Mouse (Mus musculus) hindbrain, embryonic 15.5 days (tissue): Measurements from ENCODE around the gene Hsd17b6. TPM values are rescaled to one million over a fixed set of nuclear protein-coding genes. Genes with fewer than 3 reads are reported as not detected.

Experiments used
- ATAC-seq: fragments of 200-750 bp; cut with Nextera tagmentation; 2 replicates; pipeline ENCODE4 v1.8.0; 2017; ENCODE audit warnings: low read depth, moderate number of reproducible peaks, moderate TSS enrichment; ENCODE audit not compliant: low FRiP score
- H3K27ac ChIP-seq: fragments of 300-500 bp; sonication (generic); replicated peaks from 2 replicates; pipeline ENCODE4 v1.5.1; 2015; ENCODE audit warnings: mild to moderate bottlenecking, inconsistent platforms
- H3K27me3 ChIP-seq: fragments of 300-500 bp; sonication (generic); 2 replicates; pipeline ENCODE4 v1.6.1; 2015; ENCODE audit warnings: control low read depth, inconsistent platforms
- H3K36me3 ChIP-seq: fragments of 300-500 bp; sonication (generic); 2 replicates; pipeline ENCODE4 v1.6.1; 2015; ENCODE audit warnings: control low read depth, inconsistent platforms
- H3K4me1 ChIP-seq: fragments of 300-500 bp; sonication (generic); replicated peaks from 2 replicates; pipeline ENCODE4 v1.6.1; 2015; ENCODE audit warnings: control low read depth, inconsistent platforms
- H3K4me2 ChIP-seq: fragments of 300-500 bp; sonication (generic); 2 replicates; pipeline ENCODE4 v1.6.1; 2015; ENCODE audit warnings: moderate library complexity, mild to moderate bottlenecking, inconsistent platforms
- H3K4me3 ChIP-seq: fragments of 300-500 bp; sonication (generic); 2 replicates; pipeline ENCODE4 v1.5.1; 2015; ENCODE audit warnings: mild to moderate bottlenecking, inconsistent platforms
- H3K9ac ChIP-seq: fragments of 300-500 bp; sonication (generic); 2 replicates; pipeline ENCODE4 v1.6.1; 2015; ENCODE audit warnings: inconsistent platforms
- H3K9me3 ChIP-seq: fragments of 300-500 bp; sonication (generic); 2 replicates; pipeline ENCODE4 v1.6.1; 2016; ENCODE audit warnings: control low read depth, inconsistent platforms
- WGBS: fragments of 180-500 bp; shearing (Covaris S2); methylation state at CpG from one replicate; pipeline ENCODE4 v1.1.7; 2015; 5-methylcytosine and 5-hydroxymethylcytosine counted together
- polyA plus RNA-seq: library from polyadenylated mRNA; unstranded; fragments of >200 nt; fragmentation: Nextera tagmentation; extraction: Ambion mirVana; gene quantifications from 2 replicates; pipeline ENCODE4 v1.2.1, GENCODE M21; 2015

Hsd17b6 gene
- polyA plus RNA-seq, 1 experiment from 2014 or later = not detected

- Histone ChIP-seq H3K27ac (no peak overlapping the region), H3K4me1 (no peaks in the 10 kb centered on the region), H3K9me3 (no peaks in the 10 kb centered on the region), H3K4me2 (no peak overlapping the region), H3K27me3 (no peaks in the 10 kb centered on the region), H3K36me3 (no peaks in the 10 kb centered on the region), H3K4me3 (no peak overlapping the region), H3K9ac (no peak overlapping the region)
- 96% methylated on average over 7 of the region's 7 CpGs for WGBS
- no peak for ATAC-seq
Measured at GRCm38 (mm10) chr10:127959161-127959679, 48.2 kb downstream of the Hsd17b6 start.

DNA sequence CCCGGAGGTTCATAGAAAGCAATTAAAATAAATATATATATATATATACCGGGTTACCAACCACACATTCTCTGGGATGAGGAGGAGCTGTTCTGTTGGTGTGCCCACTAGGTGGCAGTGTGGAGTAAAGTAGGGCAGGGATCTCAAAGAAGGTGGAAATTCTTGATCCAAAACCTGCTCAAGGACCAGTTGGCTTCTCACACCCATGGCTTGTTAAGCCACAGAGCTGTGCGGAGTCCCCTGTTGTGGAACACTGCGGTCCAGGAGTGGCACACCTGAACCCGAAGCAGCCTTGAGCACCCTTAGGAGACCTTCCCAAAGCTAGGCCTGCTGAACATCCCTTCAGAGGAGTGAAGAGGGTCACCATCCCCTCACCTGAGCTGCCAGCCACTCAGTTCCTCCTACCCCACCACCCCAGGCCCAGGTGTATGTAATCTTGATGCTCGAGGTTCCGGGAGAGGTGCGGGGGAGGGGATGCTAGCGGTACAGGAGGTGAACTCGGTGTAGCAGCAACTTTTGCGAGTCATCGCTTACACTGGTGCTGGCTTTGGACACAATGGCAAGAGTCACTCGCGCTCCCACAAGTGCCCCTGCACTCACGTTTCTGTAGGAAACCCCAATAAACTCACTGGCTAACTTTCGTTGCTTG, 51.1 kb downstream of the Hsd17b6 start:
- Histone ChIP-seq H3K9ac (no peak overlapping the region), H3K4me3 (no peak overlapping the region), H3K4me1 (no peaks in the 10 kb centered on the region), H3K36me3 (no peaks in the 10 kb centered on the region), H3K27ac (no peak overlapping the region), H3K27me3 (no peaks in the 10 kb centered on the region), H3K9me3 (no peaks in the 10 kb centered on the region), H3K4me2 (no peak overlapping the region)
- no peak for ATAC-seq
- 60% methylated on average over 16 of the region's 16 CpGs for WGBS

GRCm38 (mm10) chr10:127955034-127955433, 52.4 kb downstream of the Hsd17b6 start:
- WGBS = 79% methylated on average over 4 of the region's 4 CpGs
- Histone ChIP-seq H3K4me3 (no peak overlapping the region), H3K4me2 (no peak overlapping the region), H3K4me1 (no peaks in the 10 kb centered on the region), H3K36me3 (no peaks in the 10 kb centered on the region), H3K9ac (no peak overlapping the region), H3K27ac (no peak overlapping the region), H3K9me3 (no peaks in the 10 kb centered on the region), H3K27me3 (no peaks in the 10 kb centered on the region)
- no peak for ATAC-seq

DNA sequence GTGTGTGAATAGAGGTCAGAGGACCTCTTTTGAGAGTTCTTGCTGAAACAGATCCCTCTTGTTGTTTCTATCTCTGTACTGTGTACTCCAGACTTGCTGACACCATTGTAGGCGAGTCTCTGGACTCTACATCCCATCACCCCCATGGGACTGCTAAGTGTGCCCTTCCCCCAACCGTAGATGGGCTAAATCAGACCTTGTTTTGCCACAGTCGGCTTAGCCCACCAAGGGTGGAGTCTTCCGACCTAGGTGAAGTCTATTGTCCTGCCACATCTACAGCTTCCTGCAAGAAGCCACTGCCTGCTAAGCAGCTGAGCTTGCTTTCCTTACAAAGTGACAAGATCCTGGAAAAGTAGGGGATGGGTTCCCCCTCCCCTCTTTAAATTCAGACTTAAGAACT, 55.6 kb downstream of the Hsd17b6 start:
- no peak for ATAC-seq
- H3K4me3 ChIP-seq = no peak overlapping the region
- no peaks in the 10 kb centered on the region for H3K27me3 ChIP-seq
- no peaks in the 10 kb centered on the region for H3K9me3 ChIP-seq
- H3K27ac ChIP-seq = no peak overlapping the region
- no peak overlapping the region for H3K9ac ChIP-seq
- H3K4me2 ChIP-seq = no peak overlapping the region
- no peaks in the 10 kb centered on the region for H3K4me1 ChIP-seq
- WGBS = 77% methylated on average over 4 of the region's 4 CpGs
- no peaks in the 10 kb centered on the region for H3K36me3 ChIP-seq

DNA sequence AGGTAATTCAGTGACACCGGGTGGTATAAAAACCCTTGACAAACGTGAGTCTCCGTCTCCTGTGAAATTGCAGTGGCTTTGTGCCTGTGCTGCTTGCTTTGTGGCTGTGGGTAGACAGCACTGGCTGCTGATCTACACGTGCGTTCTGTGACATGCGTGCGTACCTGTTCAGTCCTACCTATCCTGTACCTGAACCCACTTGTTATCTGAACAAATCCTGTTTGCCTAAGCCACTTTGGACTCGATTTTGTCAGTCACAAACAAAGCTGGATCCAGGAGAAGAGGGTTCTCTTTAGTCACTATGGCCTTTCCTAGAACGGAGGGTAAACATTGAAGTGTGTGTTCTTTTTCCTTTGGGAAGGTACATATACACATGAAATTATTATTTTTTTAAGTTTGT, 56.0 kb downstream of the Hsd17b6 start:
- no peaks in the 10 kb centered on the region for H3K4me1 ChIP-seq
- ATAC-seq = no peak
- H3K9me3 ChIP-seq = no peaks in the 10 kb centered on the region
- H3K9ac ChIP-seq = no peak overlapping the region
- H3K36me3 ChIP-seq = no peaks in the 10 kb centered on the region
- H3K27me3 ChIP-seq = no peaks in the 10 kb centered on the region
- H3K4me2 ChIP-seq = no peak overlapping the region
- WGBS = 85% methylated on average over 9 of the region's 9 CpGs
- no peak overlapping the region for H3K4me3 ChIP-seq
- H3K27ac ChIP-seq = no peak overlapping the region

GRCm38 (mm10) chr10:127949596-127950130, 57.7 kb downstream of the Hsd17b6 start:
- no peaks in the 10 kb centered on the region for H3K36me3 ChIP-seq
- no peaks in the 10 kb centered on the region for H3K9me3 ChIP-seq
- no peaks in the 10 kb centered on the region for H3K4me1 ChIP-seq
- 81% methylated on average over 4 of the region's 4 CpGs for WGBS
- no peak overlapping the region for H3K4me2 ChIP-seq
- no peak overlapping the region for H3K9ac ChIP-seq
- ATAC-seq = no peak
- H3K4me3 ChIP-seq = no peak overlapping the region
- H3K27ac ChIP-seq = no peak overlapping the region
- no peaks in the 10 kb centered on the region for H3K27me3 ChIP-seq

GRCm38 (mm10) chr10:127945432-127946064, 61.9 kb downstream of the Hsd17b6 start:
- H3K27me3 ChIP-seq = no peaks in the 10 kb centered on the region
- no peaks in the 10 kb centered on the region for H3K4me1 ChIP-seq
- 40% methylated on average over 5 of the region's 5 CpGs for WGBS
- no peak overlapping the region for H3K27ac ChIP-seq
- no peak overlapping the region for H3K4me3 ChIP-seq
- no peak overlapping the region for H3K9ac ChIP-seq
- no peaks in the 10 kb centered on the region for H3K9me3 ChIP-seq
- ATAC-seq = no peak
- no peaks in the 10 kb centered on the region for H3K36me3 ChIP-seq
- H3K4me2 ChIP-seq = no peak overlapping the region

Other genes starting within 250 kb of the Hsd17b6 start
- 0.08 TPM in 1 of 2 replicates, not detected in the other for gene Rdh1, start 247.9 kb downstream of the Hsd17b6 start, polyA plus RNA-seq
- not detected in 2 replicates for gene Rdh16f1, start 247.8 kb downstream of the Hsd17b6 start, polyA plus RNA-seq
- gene Rdh9, start 231.2 kb downstream of the Hsd17b6 start, polyA plus RNA-seq = 0.09 and 0.21 TPM in 2 replicates
- gene Rdh16, start 206.5 kb downstream of the Hsd17b6 start, polyA plus RNA-seq = not detected in 2 replicates
- not detected in 2 replicates for gene Rdh19, start 157.7 kb downstream of the Hsd17b6 start, polyA plus RNA-seq
- not detected in 2 replicates for gene Rdh16f2, start 141.1 kb downstream of the Hsd17b6 start, polyA plus RNA-seq
- gene Rdh7, start 118.8 kb downstream of the Hsd17b6 start, polyA plus RNA-seq = not detected in 2 replicates
- not detected in 2 replicates for gene Sdr9c7, start 109.1 kb downstream of the Hsd17b6 start, polyA plus RNA-seq
- 35.2 and 40.3 TPM in 2 replicates for gene Prim1, start 7.6 kb upstream of the Hsd17b6 start, polyA plus RNA-seq
- 494 and 518 TPM in 2 replicates for gene Naca, start 28.0 kb upstream of the Hsd17b6 start, polyA plus RNA-seq
- 371 and 395 TPM in 2 replicates for gene Ptges3, start 51.3 kb upstream of the Hsd17b6 start, polyA plus RNA-seq
- gene Atp5b, start 75.7 kb upstream of the Hsd17b6 start, polyA plus RNA-seq = 2,267 and 2,290 TPM in 2 replicates
- gene Baz2a, start 84.0 kb upstream of the Hsd17b6 start, polyA plus RNA-seq = 8.1 and 8.3 TPM in 2 replicates
- 10.2 and 10.3 TPM in 2 replicates for gene Rbms2, start 172.7 kb upstream of the Hsd17b6 start, polyA plus RNA-seq
- gene Gls2, start 186.8 kb upstream of the Hsd17b6 start, polyA plus RNA-seq = 2.0 and 2.2 TPM in 2 replicates
- gene Spryd4, start 204.2 kb upstream of the Hsd17b6 start, polyA plus RNA-seq = 20.6 and 21.0 TPM in 2 replicates
- gene Mip, start 218.2 kb upstream of the Hsd17b6 start, polyA plus RNA-seq = 0.12 TPM in 1 of 2 replicates, not detected in the other
- 22.4 and 23.3 TPM in 2 replicates for gene Timeless, start 224.5 kb upstream of the Hsd17b6 start, polyA plus RNA-seq
- 0.14 TPM in 1 of 2 replicates, not detected in the other for gene Apon, start 246.5 kb upstream of the Hsd17b6 start, polyA plus RNA-seq